14 mouse cellular contexts compared by ENCODE assay signal in genomic region chr11:106106047-106106587, GRCm38 (mm10). TPM values are rescaled to one million over a fixed set of nuclear protein-coding genes. Genes with fewer than 3 reads are reported as not detected.
DNase-seq lines count a peak whose midpoint lies in the region; ATAC-seq lines count a peak whose summit lies in the region.
"Had no signal": no experiment of that assay in that cellular context is flagged by ENCODE, and none has a peak within 500 bp of the region (broad histone marks: within the 10 kb centered on the region; RNA-seq: fewer than 3 reads in every experiment).

No protein-coding gene starts in this region.

- DNase-seq in thymus, postnatal 14 days, result peak; percentile 20
- no peak for DNase-seq in thymus, postnatal 36 days
- DNase-seq in gastrocnemius, postnatal 14 days, result no peak
- no peak for DNase-seq in testis, postnatal 14 days (ENCODE audit: low spot score)
- no peak for DNase-seq in ovary, adult 18-20 months (ENCODE audit: low spot score)
- DNase-seq: adrenal gland, adult 8-10 months; cerebellum, adult 8-10 months; right cerebral cortex, postnatal 14 days had no signal

- intact Hi-C loops in gastrocnemius, postnatal 14 days (cut with DNase I; ENCODE audit: low total_unique reads), result no loop called here

- peak; percentile 81 to 83 for ATAC-seq in hematopoietic stem cell, adult 5-6 weeks (replicated peaks in 1 of 2; ENCODE audit: insufficient read depth in 1 of 2, low FRiP score in 2 of 2, low TSS enrichment in 1 of 2, low read depth in 1 of 2, poor library complexity in 2 of 2, severe bottlenecking in 2 of 2)
- peak; percentile 98 for ATAC-seq in monocyte, adult 5-6 weeks (replicated peaks; ENCODE audit: insufficient number of reproducible peaks, low FRiP score, low TSS enrichment, poor library complexity, severe bottlenecking)
- ATAC-seq: forebrain, embryonic 16.5 days had no signal

RNA-seq across cellular contexts. Expression of gene Map3k3, which starts 21.7 kb away (rescaled TPM):
- 37.0 and 42.3 TPM in 2 replicates for total RNA-seq in hematopoietic stem cell, adult 5-6 weeks (2017)
- 105 to 136 TPM (median 123 TPM) in 3 replicates for total RNA-seq in monocyte, adult 5-6 weeks (2017)
- total RNA-seq in gastrocnemius, postnatal 14 days (2021), result 10 to 100 TPM; 22.1 to 22.7 TPM

RNA-seq across cellular contexts. Expression of gene Taco1, which starts 40.3 kb away (rescaled TPM):
- 10.2 and 12.8 TPM in 2 replicates for total RNA-seq in hematopoietic stem cell, adult 5-6 weeks (2017)
- total RNA-seq in monocyte, adult 5-6 weeks (2017), result 9.0 to 12.7 TPM (median 10.2 TPM) in 3 replicates
- total RNA-seq in gastrocnemius, postnatal 14 days (2021), result 10 to 100 TPM; 38.8 to 42.5 TPM

RNA-seq across cellular contexts. Expression of gene Gm10840, which starts 54.5 kb away (rescaled TPM):
- 13.6 TPM in 1 of 2 replicates, not detected in the other for total RNA-seq in hematopoietic stem cell, adult 5-6 weeks (2017)
- not detected in 3 replicates for total RNA-seq in monocyte, adult 5-6 weeks (2017)
- not detected for total RNA-seq in gastrocnemius, postnatal 14 days (2021)
- total RNA-seq: adrenal gland, adult 8-10 months; G1E; heart, adult 18-20 months; layer of hippocampus, postnatal 25 days had no signal

RNA-seq across cellular contexts. Expression of gene Limd2, which starts 54.5 kb away (rescaled TPM):
- total RNA-seq in hematopoietic stem cell, adult 5-6 weeks (2017), result 39.7 and 57.2 TPM in 2 replicates
- 91.7 to 118 TPM (median 94.0 TPM) in 3 replicates for total RNA-seq in monocyte, adult 5-6 weeks (2017)
- total RNA-seq in gastrocnemius, postnatal 14 days (2021), result 1 to 10 TPM; 5.9 to 8.6 TPM
